Mouse (Mus musculus) liver, adult 2 months (tissue): Measurements from ENCODE around the gene Rab4b. TPM values are rescaled to one million over a fixed set of nuclear protein-coding genes. Genes with fewer than 3 reads are reported as not detected.

ENCODE experiments used
- DNase-seq: peaks from one replicate; pipeline ENCODE4 v3.0.0-alpha.2; 2011; ENCODE audit warnings: low read depth, low spot score; ENCODE audit errors: extremely low read depth
- H3K27ac ChIP-seq: fragments of 200-500 bp; replicated peaks from 2 replicates; pipeline ENCODE4 v1.5.1; 2012; ENCODE audit warnings: low read depth, mild to moderate bottlenecking, control low read depth, inconsistent platforms, low read length; ENCODE audit not compliant: insufficient read depth
- H3K27me3 ChIP-seq: fragments of 200-500 bp; 2 replicates; pipeline ENCODE4 v1.6.1; 2012; ENCODE audit warnings: mild to moderate bottlenecking, moderate library complexity, low read length, inconsistent platforms; ENCODE audit not compliant: control insufficient read depth, insufficient read depth
- H3K36me3 ChIP-seq: fragments of 200-500 bp; 2 replicates; pipeline ENCODE4 v1.6.1; 2012; ENCODE audit warnings: low read length, inconsistent platforms; ENCODE audit not compliant: control insufficient read depth, insufficient read depth
- H3K4me1 ChIP-seq: fragments of 200-500 bp; 2 replicates; pipeline ENCODE4 v1.6.1; 2011; ENCODE audit warnings: low read length; ENCODE audit not compliant: control insufficient read depth, insufficient read depth
- H3K4me3 ChIP-seq: fragments of 200-500 bp; 2 replicates; pipeline ENCODE4 v1.5.1; 2011; ENCODE audit warnings: low read depth, mild to moderate bottlenecking, control low read depth, low read length, moderate library complexity; ENCODE audit not compliant: insufficient read depth
- H3K79me2 ChIP-seq: fragments of 200-500 bp; 2 replicates; pipeline ENCODE4 v1.6.1; 2012; ENCODE audit warnings: inconsistent platforms, mild to moderate bottlenecking, low read length, moderate library complexity; ENCODE audit not compliant: control insufficient read depth, insufficient read depth
- H3K9ac ChIP-seq: fragments of 200-500 bp; 2 replicates; pipeline ENCODE4 v1.6.1; 2012; ENCODE audit warnings: low read depth, mild to moderate bottlenecking, control low read depth, inconsistent platforms, low read length
- CTCF ChIP-seq: fragments of 200-500 bp; IDR thresholded peaks from 2 replicates; pipeline ENCODE4 v1.5.1; 2011; ENCODE audit warnings: low read depth, low read length, control low read depth
- POLR2A ChIP-seq: fragments of 200-500 bp; IDR thresholded peaks from 2 replicates; pipeline ENCODE4 v1.6.1; 2011; ENCODE audit warnings: low read length, control low read depth; ENCODE audit not compliant: insufficient read depth; ENCODE audit errors: extremely low read depth
- WGBS: fragments of 180-500 bp; shearing (Covaris S2); methylation state at CpG from one replicate; pipeline ENCODE4 v1.1.7; 2018; 5-methylcytosine and 5-hydroxymethylcytosine counted together
- polyA plus RNA-seq: library from polyadenylated mRNA; depleted of rRNA; stranded (reverse); fragments of >200 nt; gene quantifications from 2 replicates; pipeline ENCODE4 v1.2.3, GENCODE M21; 2012
- total RNA-seq: library from RNA; depleted of rRNA; stranded (reverse); fragments of >200 nt; gene quantifications from 2 replicates; pipeline ENCODE4 v1.2.3, GENCODE M21; 2014

The Rab4b gene
- total and polyA plus RNA-seq, 2 experiments, result 8.7 to 28.3 TPM

GRCm38 (mm10) chr7:27193731-27194130 is 15.0 kb upstream of the Rab4b start:
- peaks cover 5% of the 10 kb centered on the region for H3K4me1 ChIP-seq
- no peak for DNase-seq
- no peaks in the 10 kb centered on the region for H3K27me3 ChIP-seq
- H3K27ac ChIP-seq, result no peak overlapping the region
- WGBS, result 79% methylated on average over 4 of the region's 4 CpGs
- no peak for TF ChIP-seq POLR2A
- no peak for TF ChIP-seq CTCF
- peaks cover 22% of the 10 kb centered on the region; the same call in 1 of the 2 replicates for H3K79me2 ChIP-seq
- no peak overlapping the region for H3K9ac ChIP-seq
- no peak overlapping the region for H3K4me3 ChIP-seq
- H3K36me3 ChIP-seq, result peaks cover 37% of the 10 kb centered on the region

- TF ChIP-seq CTCF, result no peak
- TF ChIP-seq POLR2A, result no peak
- no peak overlapping the region for H3K27ac ChIP-seq
- H3K4me1 ChIP-seq, result peaks cover 5% of the 10 kb centered on the region
- peaks cover 50% of the 10 kb centered on the region for H3K36me3 ChIP-seq
- H3K79me2 ChIP-seq, result peaks cover 22% of the 10 kb centered on the region; the same call in 1 of the 2 replicates
- H3K4me3 ChIP-seq, result no peak overlapping the region
- no peak for DNase-seq
- no peaks in the 10 kb centered on the region for H3K27me3 ChIP-seq
- WGBS, result 97% methylated on average over 5 of the region's 5 CpGs
- no peak overlapping the region for H3K9ac ChIP-seq
These were observed 13.7 kb upstream of the Rab4b start for GRCm38 (mm10) chr7:27192434-27192833.

- Histone ChIP-seq H3K4me1 (peaks cover 8% of the 10 kb centered on the region), H3K4me3 (no peak overlapping the region), H3K27ac (no peak overlapping the region), H3K9ac (no peak overlapping the region), H3K79me2 (peaks cover 15% of the 10 kb centered on the region; the same call in 1 of the 2 replicates), H3K27me3 (no peaks in the 10 kb centered on the region), H3K36me3 (peaks cover 59% of the 10 kb centered on the region)
- no peak for DNase-seq
- 98% methylated on average over 10 of the region's 10 CpGs for WGBS
- TF ChIP-seq CTCF (peak; percentile 54), POLR2A (no peak)
These were observed 10.7 kb upstream of the Rab4b start for GRCm38 (mm10) chr7:27189271-27189931.

- Histone ChIP-seq H3K79me2 (peaks cover 3% of the 10 kb centered on the region; the same call in 1 of the 2 replicates), H3K4me1 (peaks cover 7% of the 10 kb centered on the region), H3K9ac (no peak overlapping the region), H3K27ac (peak overlapping the region; percentile 15), H3K36me3 (peaks cover 41% of the 10 kb centered on the region), H3K4me3 (no peak overlapping the region), H3K27me3 (no peaks in the 10 kb centered on the region)
- DNase-seq, result peak; percentile 84
- WGBS, result 26% methylated on average over 5 of the region's 5 CpGs
- no peak for TF ChIP-seq CTCF
- no peak for TF ChIP-seq POLR2A
These were observed 7.3 kb upstream of the Rab4b start for GRCm38 (mm10) chr7:27185986-27186385.

- Histone ChIP-seq H3K27ac (no peak overlapping the region), H3K79me2 (peaks cover 3% of the 10 kb centered on the region; the same call in 1 of the 2 replicates), H3K27me3 (no peaks in the 10 kb centered on the region), H3K36me3 (peaks cover 34% of the 10 kb centered on the region), H3K9ac (no peak overlapping the region), H3K4me3 (no peak overlapping the region), H3K4me1 (peaks cover 12% of the 10 kb centered on the region)
- 76% methylated on average over 3 of the region's 3 CpGs for WGBS
- TF ChIP-seq POLR2A, result no peak
- peak; percentile 90 for TF ChIP-seq CTCF
- DNase-seq, result no peak
These were observed 6.3 kb upstream of the Rab4b start for GRCm38 (mm10) chr7:27184964-27185363.

- H3K27me3 ChIP-seq, result no peaks in the 10 kb centered on the region
- no peak for DNase-seq
- no peak overlapping the region for H3K4me3 ChIP-seq
- no peaks in the 10 kb centered on the region for H3K79me2 ChIP-seq
- no peak overlapping the region for H3K9ac ChIP-seq
- peaks cover 10% of the 10 kb centered on the region; the same call in 1 of the 2 replicates for H3K36me3 ChIP-seq
- H3K27ac ChIP-seq, result no peak overlapping the region
- peaks cover 20% of the 10 kb centered on the region for H3K4me1 ChIP-seq
- WGBS, result 48% methylated on average over 1 of the region's 1 CpGs
- TF ChIP-seq POLR2A (no peak), CTCF (no peak)
These were observed 3.8 kb upstream of the Rab4b start for GRCm38 (mm10) chr7:27182498-27182897.
